16 mouse cellular contexts compared by ENCODE assay signal in genomic region chr10:95548154-95548826, GRCm38 (mm10). TPM values are rescaled to one million over a fixed set of nuclear protein-coding genes. Genes with fewer than 3 reads are reported as not detected.
DNase-seq lines count a peak whose midpoint lies in the region; TF ChIP-seq lines count a peak whose summit lies in the region.
"Had no signal": no experiment of that assay in that cellular context is flagged by ENCODE, and none has a peak within 500 bp of the region (broad histone marks: within the 10 kb centered on the region; RNA-seq: fewer than 3 reads in every experiment).

No protein-coding gene starts in this region.

- H3K79me2 ChIP-seq in heart, adult 2 months (replicated peaks; ENCODE audit: control insufficient read depth, insufficient read depth, low read length) = no peaks in the 10 kb centered on the region

- TF ChIP-seq CTCF in heart, adult 2 months (IDR thresholded peaks at IDR 0.05) = no peak
- no peak for TF ChIP-seq CTCF in bone marrow macrophage, adult 2 months (IDR thresholded peaks at IDR 0.05; ENCODE audit: low read depth, low read length)

- H3K9ac ChIP-seq in heart, adult 2 months (ENCODE audit: low read depth, low read length) = no peak overlapping the region
- H3K9ac ChIP-seq: embryonic facial prominence, embryonic 12.5 days; forebrain, embryonic 12.5 days; hindbrain, embryonic 12.5 days had no signal

- intact Hi-C loops in heart, adult 2 months (cut with DNase I) = loop anchor here (5.0 kb wide), 1 partner anchor 46 kb away; the partner anchor contains the start of gene Mrpl42

- 47% methylated on average over 11 of the region's 11 CpGs for WGBS in heart, adult 2 months
- 85% methylated on average over 11 of the region's 11 CpGs for WGBS in heart, embryonic 10.5 days

- H3K4me3 ChIP-seq in heart, adult 2 months = no peak overlapping the region
- H3K4me3 ChIP-seq in heart, embryonic 10.5 days = no peak overlapping the region
- H3K4me3 ChIP-seq in bone marrow macrophage, adult 2 months (ENCODE audit: insufficient read depth, low read length) = no peak overlapping the region
- H3K4me3 ChIP-seq: embryonic facial prominence, embryonic 12.5 days; forebrain, embryonic 12.5 days; hindbrain, embryonic 12.5 days had no signal

- H3K27me3 ChIP-seq in heart, adult 2 months (ENCODE audit: control insufficient read depth, insufficient read depth, low read length) = no peaks in the 10 kb centered on the region
- no peaks in the 10 kb centered on the region for H3K27me3 ChIP-seq in heart, embryonic 10.5 days (ENCODE audit: insufficient read depth, poor library complexity, severe bottlenecking)
- no peaks in the 10 kb centered on the region for H3K27me3 ChIP-seq in splenic B cell, adult 2 months (ENCODE audit: control insufficient read depth, insufficient read depth, low read length, poor library complexity, severe bottlenecking)
- H3K27me3 ChIP-seq: embryonic facial prominence, embryonic 12.5 days; forebrain, embryonic 12.5 days; hindbrain, embryonic 12.5 days had no signal

- TF ChIP-seq EP300 in heart, adult 2 months (IDR thresholded peaks at IDR 0.05; ENCODE audit: insufficient read depth, low read depth, low read length) = no peak

- H3K36me3 ChIP-seq in heart, adult 2 months (ENCODE audit: control insufficient read depth, insufficient read depth, low read length) = peaks cover 27% of the 10 kb centered on the region
- peaks cover 74% of the 10 kb centered on the region for H3K36me3 ChIP-seq in heart, embryonic 10.5 days
- H3K36me3 ChIP-seq in splenic B cell, adult 2 months (ENCODE audit: control insufficient read depth, insufficient read depth, low read length, poor library complexity, severe bottlenecking) = peaks cover 4% of the 10 kb centered on the region; the same call in 1 of the 2 replicates

- no peak for TF ChIP-seq POLR2A in heart, adult 2 months (IDR thresholded peaks at IDR 0.05; ENCODE audit: insufficient read depth, low read depth, low read length)
- no peak for TF ChIP-seq POLR2A in bone marrow macrophage, adult 2 months (IDR thresholded peaks at IDR 0.05; ENCODE audit: borderline replicate concordance, low read depth, low read length)

- peak overlapping the region; percentile 23 for H3K27ac ChIP-seq in heart, adult 2 months
- H3K27ac ChIP-seq in heart, embryonic 10.5 days = no peak overlapping the region
- H3K27ac ChIP-seq in bone marrow macrophage, adult 2 months (ENCODE audit: insufficient read depth, low read depth, low read length) = peak overlapping the region; percentile 35
- H3K27ac ChIP-seq: embryonic facial prominence, embryonic 12.5 days; forebrain, embryonic 12.5 days; hindbrain, embryonic 12.5 days had no signal

- H3K9me3 ChIP-seq in heart, embryonic 10.5 days = no peaks in the 10 kb centered on the region
- H3K9me3 ChIP-seq: embryonic facial prominence, embryonic 12.5 days; forebrain, embryonic 12.5 days; hindbrain, embryonic 12.5 days had no signal

- peak in 1 of 2 experiments; percentile 6 for DNase-seq in heart, adult 2 months
- DNase-seq in heart, embryonic 10.5 days (ENCODE audit: low spot score) = no peak
- DNase-seq in A20 (ENCODE audit: low read depth, low spot score) = peak; percentile 85
- DNase-seq in splenic B cell, adult 2 months (ENCODE audit: low read depth, low spot score) = peak; percentile 71
- no peak for DNase-seq in layer of hippocampus, postnatal 25 days (ENCODE audit: extremely low spot score in 1 of 2, low spot score in 1 of 2)
- DNase-seq in spleen, adult 18-20 months = no peak
- DNase-seq: adrenal gland, postnatal 10 days; cerebellum, adult 2 months; cerebellum, postnatal 10 days; gastrocnemius, postnatal 10 days; heart, postnatal 10 days; heart, postnatal 4 days had no signal

- H3K4me1 ChIP-seq in heart, adult 2 months (ENCODE audit: control insufficient read depth, insufficient read depth, low read length) = peaks cover 2% of the 10 kb centered on the region
- H3K4me1 ChIP-seq in heart, embryonic 10.5 days = 0 out of 2 replicates have a peak, but pooled peaks cover 4% of the 10 kb centered on the region
- H3K4me1 ChIP-seq in bone marrow macrophage, adult 2 months (ENCODE audit: control insufficient read depth, insufficient read depth, low read length) = peaks cover 10% of the 10 kb centered on the region
- H3K4me1 ChIP-seq: forebrain, embryonic 12.5 days had no signal

RNA-seq across cellular contexts. Expression of gene Nudt4, which starts 15.7 kb away (rescaled TPM):
- 100 to 1,000 TPM; 328 to 349 TPM for total RNA-seq in heart, adult 2 months (2021)
- 48.8 and 109 TPM in 2 replicates for polyA plus RNA-seq in heart, adult 2 months (2012; rRNA removed)
- polyA plus RNA-seq in heart, embryonic 10.5 days (2016; fragmentation: Nextera tagmentation; extraction: Ambion mirVana) = 92.7 and 104 TPM in 2 replicates
- polyA plus RNA-seq in bone marrow macrophage, adult 2 months (2012; ENCODE audit: insufficient read depth, insufficient read length, missing spikeins) = 42.5 and 43.1 TPM in 2 replicates
- total RNA-seq in layer of hippocampus, postnatal 25 days (2021) = 10 to 100 TPM; 84.4 to 90.5 TPM

RNA-seq across cellular contexts. Expression of gene Ube2n, which starts 33.3 kb away (rescaled TPM):
- total RNA-seq in heart, adult 2 months (2021) = 10 to 100 TPM; 89.5 to 89.7 TPM
- polyA plus RNA-seq in heart, adult 2 months (2012; rRNA removed) = 48.8 and 98.2 TPM in 2 replicates
- polyA plus RNA-seq in heart, embryonic 10.5 days (2016; fragmentation: Nextera tagmentation; extraction: Ambion mirVana) = 328 and 389 TPM in 2 replicates
- 116 and 121 TPM in 2 replicates for polyA plus RNA-seq in bone marrow macrophage, adult 2 months (2012; ENCODE audit: insufficient read depth, insufficient read length, missing spikeins)
- 100 to 1,000 TPM; 186 to 197 TPM for total RNA-seq in layer of hippocampus, postnatal 25 days (2021)

RNA-seq across cellular contexts. Expression of gene Mrpl42, which starts 46.5 kb away (rescaled TPM):
- 100 to 1,000 TPM; 426 to 448 TPM for total RNA-seq in heart, adult 2 months (2021)
- polyA plus RNA-seq in heart, adult 2 months (2012; rRNA removed) = 684 and 1,165 TPM in 2 replicates
- polyA plus RNA-seq in heart, embryonic 10.5 days (2016; fragmentation: Nextera tagmentation; extraction: Ambion mirVana) = 445 and 534 TPM in 2 replicates
- 88.3 and 96.0 TPM in 2 replicates for polyA plus RNA-seq in bone marrow macrophage, adult 2 months (2012; ENCODE audit: insufficient read depth, insufficient read length, missing spikeins)
- total RNA-seq in layer of hippocampus, postnatal 25 days (2021) = 10 to 100 TPM; 77.2 to 77.9 TPM

Comparison
In these comparisons a context has a peak if more than half of its experiments do, and no peak if none do; other contexts are left out.
1. DNase-seq: peak in A20 (single experiment) and splenic B cell, adult 2 months (single experiment); none in heart, embryonic 10.5 days (single experiment), layer of hippocampus, postnatal 25 days (0 of 2) and spleen, adult 18-20 months (0 of 2).